Mouse (Mus musculus) G1E (cell line): ENCODE measurements at regions not wholly inside any gene's neighbourhood (a gene's known extent, or its start where the extent isn't known, plus 50 kb on each side); places are given as distances from the start of the nearest gene placed in this dataset.

Source experiments
- ATAC-seq: 2 replicates; pipeline ENCODE4 v1.8.0; 2016; ENCODE audit warnings: mild to moderate bottlenecking; ENCODE audit not compliant: insufficient number of reproducible peaks, poor library complexity, low FRiP score, severe bottlenecking; ENCODE audit errors: extremely low read depth
- DNase-seq: peaks from one replicate; pipeline ENCODE4 v3.0.0; 2012; ENCODE audit warnings: low spot score
- H3K27me3 ChIP-seq: 2 replicates; pipeline ENCODE4 v1.6.1; 2012; ENCODE audit warnings: mild to moderate bottlenecking, low read length, inconsistent platforms; ENCODE audit not compliant: insufficient read depth
- H3K36me3 ChIP-seq: replicated peaks from 2 replicates; pipeline ENCODE3; 2012; ENCODE audit warnings: mild to moderate bottlenecking, inconsistent platforms
- H3K4me1 ChIP-seq: 2 replicates; pipeline ENCODE4 v1.6.1; 2012; ENCODE audit warnings: low read depth, low read length, inconsistent platforms, mixed read lengths; ENCODE audit not compliant: insufficient read depth
- H3K4me3 ChIP-seq: 2 replicates; pipeline ENCODE4 v1.5.1; 2012; ENCODE audit warnings: low read depth, mild to moderate bottlenecking, inconsistent platforms, low read length, moderate library complexity, mixed read lengths
- H3K9me3 ChIP-seq: replicated peaks from 2 replicates; pipeline ENCODE4 v1.6.1; 2012; ENCODE audit warnings: inconsistent platforms
- CTCF ChIP-seq: IDR thresholded peaks from 2 replicates; pipeline ENCODE4 v1.5.1; 2012; ENCODE audit warnings: low read depth, low read length, inconsistent platforms, mixed read lengths
- GATA1 ChIP-seq: IDR thresholded peaks from 2 replicates; pipeline ENCODE4 v1.6.1; 2012; ENCODE audit warnings: borderline replicate concordance, low read length, inconsistent platforms, mixed read lengths
- GATA2 ChIP-seq: IDR thresholded peaks from 2 replicates; pipeline ENCODE4 v1.6.1; 2012; ENCODE audit warnings: low read depth, low read length, inconsistent platforms, borderline replicate concordance
- POLR2AphosphoS5 ChIP-seq: IDR thresholded peaks from 2 replicates; pipeline ENCODE4 v1.6.1; 2012; ENCODE audit warnings: low read depth, low read length, inconsistent platforms; ENCODE audit not compliant: insufficient replicate concordance
- TAL1 ChIP-seq: conservative IDR thresholded peaks from 2 replicates; pipeline ENCODE4 v1.6.1; 2012; ENCODE audit warnings: low read depth, low read length, inconsistent platforms, mixed read lengths

- H3K27me3 ChIP-seq = no peaks in the 10 kb centered on the region
- H3K4me1 ChIP-seq = no peaks in the 10 kb centered on the region
- H3K4me3 ChIP-seq = no peak overlapping the region
- no peaks in the 10 kb centered on the region for H3K36me3 ChIP-seq
- TF ChIP-seq GATA2 (no peak), CTCF (no peak), GATA1 (no peak), POLR2AphosphoS5 (no peak), TAL1 (no peak)
- peaks cover 43% of the 10 kb centered on the region for H3K9me3 ChIP-seq
- DNase-seq (no peak), ATAC-seq (no peak)
These were observed 75.4 kb upstream of the Foxa2 start for GRCm38 (mm10) chr2:148121885-148122876.

- ATAC-seq (no peak), DNase-seq (no peak)
- Histone ChIP-seq H3K4me3 (no peak overlapping the region), H3K9me3 (peaks cover 32% of the 10 kb centered on the region), H3K27me3 (no peaks in the 10 kb centered on the region), H3K36me3 (no peaks in the 10 kb centered on the region), H3K4me1 (no peaks in the 10 kb centered on the region)
- TF ChIP-seq TAL1 = no peak
These were observed 77.0 kb upstream of the Foxa2 start for GRCm38 (mm10) chr2:148123780-148124179.

- ATAC-seq (no peak), DNase-seq (no peak)
- H3K36me3 ChIP-seq = no peaks in the 10 kb centered on the region
- TF ChIP-seq TAL1 (no peak), GATA1 (no peak), POLR2AphosphoS5 (no peak), CTCF (no peak), GATA2 (no peak)
- H3K4me1 ChIP-seq = no peaks in the 10 kb centered on the region
- no peak overlapping the region for H3K4me3 ChIP-seq
- peaks cover 20% of the 10 kb centered on the region; the same call in 1 of the 2 replicates for H3K9me3 ChIP-seq
- no peaks in the 10 kb centered on the region for H3K27me3 ChIP-seq
These were observed 87.0 kb upstream of the Foxa2 start for GRCm38 (mm10) chr2:148133811-148134210.

- DNase-seq (no peak), ATAC-seq (no peak)
- H3K4me1 ChIP-seq = no peaks in the 10 kb centered on the region
- H3K36me3 ChIP-seq = no peaks in the 10 kb centered on the region
- no peak for TF ChIP-seq GATA2
- no peak for TF ChIP-seq GATA1
- no peak for TF ChIP-seq POLR2AphosphoS5
- no peak for TF ChIP-seq CTCF
- no peak for TF ChIP-seq TAL1
- no peak overlapping the region for H3K4me3 ChIP-seq
- H3K9me3 ChIP-seq = peaks cover 17% of the 10 kb centered on the region
- no peaks in the 10 kb centered on the region for H3K27me3 ChIP-seq
These were observed 95.2 kb upstream of the Foxa2 start for GRCm38 (mm10) chr2:148141936-148142335.

- no peaks in the 10 kb centered on the region for H3K36me3 ChIP-seq
- TF ChIP-seq TAL1 (no peak), POLR2AphosphoS5 (no peak), GATA2 (no peak), CTCF (no peak)
- H3K27me3 ChIP-seq = no peaks in the 10 kb centered on the region
- H3K4me3 ChIP-seq = no peak overlapping the region
- peaks cover 20% of the 10 kb centered on the region for H3K9me3 ChIP-seq
- DNase-seq = no peak
- H3K4me1 ChIP-seq = no peaks in the 10 kb centered on the region
- no peak for ATAC-seq
These were observed 98.0 kb upstream of the Foxa2 start for GRCm38 (mm10) chr2:148144816-148145215.

- ATAC-seq (no peak), DNase-seq (no peak)
- no peak for TF ChIP-seq POLR2AphosphoS5
- no peak for TF ChIP-seq CTCF
- no peak for TF ChIP-seq GATA2
- TF ChIP-seq GATA1 = no peak
- no peak for TF ChIP-seq TAL1
- Histone ChIP-seq H3K4me3 (no peak overlapping the region), H3K9me3 (peaks cover 29% of the 10 kb centered on the region), H3K27me3 (no peaks in the 10 kb centered on the region), H3K4me1 (no peaks in the 10 kb centered on the region), H3K36me3 (no peaks in the 10 kb centered on the region)
These were observed 101.5 kb upstream of the Foxa2 start for GRCm38 (mm10) chr2:148148272-148148671.
